Mouse (Mus musculus): ENCODE measurements at regions not wholly inside any gene's neighbourhood (a gene's known extent, or its start where the extent isn't known, plus 50 kb on each side); places are given as distances from the start of the nearest gene placed in this dataset.

DNA sequence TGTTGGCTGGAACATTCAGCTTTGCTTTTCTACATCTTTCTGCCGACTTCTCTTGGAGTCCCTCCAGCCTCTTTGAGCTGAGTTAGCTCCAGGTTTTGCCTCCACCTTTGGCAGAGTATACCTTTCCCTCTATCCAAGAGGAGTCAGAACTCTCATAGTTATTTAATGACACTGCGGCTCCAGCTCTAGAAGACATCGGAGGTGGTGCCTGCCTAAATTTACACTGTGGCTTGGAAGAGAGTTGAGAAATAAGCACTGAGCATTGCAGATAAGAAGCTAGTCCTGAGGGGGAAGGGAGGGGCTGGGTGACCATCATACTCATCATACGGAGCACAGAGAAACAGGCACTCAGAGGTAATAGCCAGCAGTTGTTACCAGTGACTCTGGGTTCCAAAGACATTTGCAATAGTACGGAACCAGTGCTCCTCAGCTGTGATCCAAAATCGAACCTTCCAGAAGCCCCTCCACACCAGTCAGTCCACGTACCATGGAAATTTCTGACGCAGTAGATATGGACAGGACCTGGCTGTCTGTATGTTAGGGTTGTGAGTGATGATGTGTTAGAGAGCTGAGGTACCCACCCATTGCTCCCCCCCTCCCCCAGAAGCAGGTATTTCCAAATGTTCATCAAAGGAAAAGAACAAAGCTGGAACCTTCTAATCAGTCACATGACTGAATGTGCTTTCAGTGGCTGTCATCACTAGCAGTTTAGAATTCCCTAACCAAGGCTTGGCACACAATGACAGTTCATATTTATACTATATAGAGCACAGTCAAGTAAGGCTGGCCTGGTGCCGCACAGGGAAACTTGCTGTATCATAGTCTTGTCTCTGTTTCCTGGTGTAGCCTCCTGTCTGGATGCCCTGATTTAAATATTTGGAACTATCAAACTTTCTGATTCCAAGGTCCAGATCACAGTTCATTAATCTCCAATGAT lies 120.2 kb upstream of the Mpp6 start:
- peak; percentile 64 for DNase-seq (ENCODE audit: low read depth, low spot score)

DNA sequence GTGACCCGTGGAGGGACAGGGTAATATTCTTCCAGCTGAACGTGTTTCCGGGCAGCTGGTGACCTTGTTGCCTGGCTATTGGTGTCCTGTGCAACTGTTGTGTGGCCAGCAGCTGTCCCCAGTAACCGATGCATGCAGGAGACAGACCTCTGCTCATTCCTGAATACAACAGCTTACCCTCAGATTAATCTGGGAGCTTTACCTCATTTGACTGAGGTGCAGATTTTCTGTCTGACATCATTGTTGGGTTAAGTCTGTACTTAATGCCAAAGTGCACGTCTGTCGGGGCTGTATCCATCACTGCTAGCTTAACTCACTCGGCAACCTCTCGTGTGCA lies 119.6 kb upstream of the Mpp6 start:
- no peak for DNase-seq (ENCODE audit: low read depth, low spot score)

DNA sequence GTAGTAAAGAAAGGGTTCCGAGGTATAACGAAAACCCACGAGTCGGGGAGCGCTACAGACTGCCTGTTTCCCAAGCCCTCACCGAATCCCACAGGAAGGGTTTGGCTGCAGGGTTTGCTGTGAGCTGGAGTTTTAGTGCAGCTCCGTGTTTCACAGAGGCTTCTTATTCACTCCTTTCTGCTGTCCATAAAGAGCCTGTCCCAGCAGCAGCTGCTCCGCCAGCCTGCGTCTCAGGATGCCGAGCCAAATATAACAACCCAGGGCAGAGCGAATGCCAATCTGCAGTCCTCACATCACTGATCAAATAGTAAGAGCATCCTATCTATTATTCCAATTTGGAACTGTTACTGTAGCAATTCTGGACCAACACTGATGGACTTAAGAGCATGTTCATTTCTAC lies 110.7 kb upstream of the Mpp6 start:
- DNase-seq (ENCODE audit: low read depth, low spot score): no peak

GRCm38 (mm10) chr6:50008074-50008473 lies 102.0 kb upstream of the Mpp6 start:
- no peak for DNase-seq (ENCODE audit: low read depth, low spot score)

DNA sequence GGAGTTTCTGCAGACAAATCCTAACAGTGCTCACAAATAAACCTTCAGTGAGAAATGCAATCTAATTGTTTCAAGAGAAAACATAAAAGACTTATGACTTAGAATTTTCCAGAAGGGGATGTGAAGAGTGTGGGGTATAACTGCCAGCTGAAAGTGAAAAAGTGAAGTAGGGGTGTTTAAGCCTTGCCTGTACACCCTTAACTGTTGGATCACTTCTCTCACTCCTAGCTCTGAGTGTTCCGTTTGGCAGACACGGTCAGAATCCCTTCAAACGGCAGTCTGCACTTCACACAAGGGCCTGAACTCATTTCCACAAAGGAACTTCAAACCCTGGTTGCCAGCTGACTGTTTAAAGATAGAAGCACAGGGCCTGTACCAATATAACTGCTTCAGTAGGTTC lies 101.2 kb upstream of the Mpp6 start:
- peak; percentile 12 for DNase-seq (ENCODE audit: low read depth, low spot score)

- DNase-seq (ENCODE audit: low read depth, low spot score): no peak
Measured at GRCm38 (mm10) chr6:50009339-50009738, 100.7 kb upstream of the Mpp6 start.

DNA sequence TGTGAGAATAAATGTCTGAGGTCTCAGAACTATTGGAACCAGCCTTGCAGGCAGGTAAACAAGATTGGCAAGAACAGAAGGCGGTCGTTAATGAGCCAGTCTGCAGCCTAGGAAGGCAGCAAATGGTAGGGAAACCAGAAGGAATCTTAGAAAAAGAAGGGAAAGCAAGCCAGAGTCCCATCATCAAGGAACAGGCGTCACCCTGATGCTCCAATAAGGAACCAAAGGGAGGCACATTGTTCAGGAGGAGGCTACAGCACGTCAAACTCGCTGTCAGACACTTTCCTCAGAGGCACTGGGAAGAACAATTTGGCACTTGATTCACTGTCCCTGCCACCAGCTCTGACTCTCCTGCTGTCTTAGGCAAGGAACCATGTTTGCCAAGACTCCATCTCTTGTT lies 100.2 kb upstream of the Mpp6 start:
- DNase-seq (ENCODE audit: low read depth, low spot score): no peak

DNA sequence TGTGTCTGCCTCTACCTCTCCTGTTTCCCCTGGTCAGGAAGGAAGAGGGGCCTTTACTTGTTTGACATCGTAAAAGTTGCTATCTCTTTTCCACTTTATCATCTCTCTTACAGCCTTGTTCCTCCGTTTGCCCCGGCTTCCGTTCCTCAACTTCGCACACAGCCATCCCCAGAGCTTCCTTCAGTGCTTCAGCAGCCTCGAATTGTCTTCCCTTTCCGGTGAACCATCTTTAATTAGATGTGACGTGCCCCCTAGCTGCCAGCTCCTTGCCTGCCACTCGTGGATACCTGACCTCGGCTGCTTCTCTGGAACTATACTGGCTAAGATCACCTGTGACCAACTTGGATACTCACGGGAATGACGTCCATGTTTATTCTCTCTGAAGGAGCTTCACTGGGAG lies 99.0 kb upstream of the Mpp6 start:
- no peak for DNase-seq (ENCODE audit: low read depth, low spot score)

DNA sequence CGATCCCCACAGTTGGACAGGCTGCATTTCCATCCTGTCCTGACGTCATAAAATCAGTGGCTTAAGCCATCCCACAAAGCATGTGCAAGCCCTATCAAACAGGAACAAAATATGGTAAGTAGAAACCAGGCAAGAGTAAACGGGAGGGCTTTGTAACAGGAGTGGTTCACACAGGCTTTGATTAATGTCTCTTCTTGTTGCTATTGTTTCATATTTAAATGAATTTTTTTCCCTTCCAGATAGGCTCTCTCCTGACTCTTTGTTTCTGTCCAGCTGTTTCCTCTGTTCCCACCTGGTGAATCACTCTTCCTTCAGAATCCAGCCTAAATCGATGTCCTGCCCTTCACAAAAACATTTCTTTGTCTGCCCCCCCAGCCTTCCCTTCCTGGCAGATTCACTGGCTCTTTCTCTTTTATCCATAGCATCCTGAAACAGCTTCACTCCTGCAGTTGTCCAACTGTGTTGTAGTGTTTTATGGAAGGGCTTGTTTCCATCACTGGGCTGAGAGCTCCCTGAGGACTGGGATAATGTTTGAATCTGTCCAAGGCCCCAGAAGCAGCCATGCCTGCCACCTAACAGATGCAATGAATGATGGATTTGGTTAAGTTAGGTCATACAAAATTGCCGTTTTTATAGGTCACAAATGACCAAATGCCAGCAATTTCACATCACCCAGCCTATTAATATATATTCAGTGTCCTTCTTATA lies 98.1 kb upstream of the Mpp6 start:
- no peak for DNase-seq (ENCODE audit: low read depth, low spot score)

DNA sequence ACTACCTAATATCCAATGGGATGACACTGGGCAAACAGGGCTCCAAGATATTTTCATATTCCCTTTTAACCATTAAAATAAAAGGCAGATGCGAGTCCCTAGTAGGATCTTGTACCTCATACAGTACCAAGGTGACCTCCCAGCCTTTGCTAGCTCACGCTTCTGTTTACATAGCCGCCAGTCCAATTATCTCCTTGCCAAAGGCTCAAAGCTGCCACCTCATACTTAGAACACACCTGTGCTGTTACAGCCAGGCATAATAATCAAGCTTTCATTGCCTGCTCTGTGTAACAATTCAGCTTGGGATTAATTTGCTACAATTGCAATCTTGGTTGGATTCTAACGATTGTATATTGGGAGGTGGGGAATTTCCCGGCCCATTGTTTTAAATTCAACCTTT lies 97.0 kb upstream of the Mpp6 start:
- DNase-seq (ENCODE audit: low read depth, low spot score): no peak

- DNase-seq (ENCODE audit: low read depth, low spot score): no peak
Measured at GRCm38 (mm10) chr6:50013842-50014241, 96.2 kb upstream of the Mpp6 start.

DNA sequence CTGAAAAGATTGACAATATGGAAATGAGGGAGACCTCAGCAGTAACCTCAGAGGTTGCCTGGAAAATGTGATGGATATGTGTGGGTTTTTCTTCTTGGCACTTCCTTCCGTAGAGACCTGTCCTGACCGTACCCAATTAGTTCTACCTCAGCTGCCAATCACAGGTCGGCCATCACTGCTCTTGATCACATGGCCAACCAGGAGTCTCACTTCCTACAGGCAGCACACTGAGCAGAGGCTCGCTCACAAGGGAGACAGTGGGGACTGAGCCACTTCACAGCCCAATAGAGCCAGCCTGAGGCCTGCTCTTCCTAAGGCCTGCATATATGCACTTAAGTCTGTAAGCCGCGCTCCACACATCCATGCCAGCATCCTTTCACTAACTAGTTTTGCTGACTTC lies 82.1 kb upstream of the Mpp6 start:
- no peak for DNase-seq (ENCODE audit: low read depth, low spot score)

DNA sequence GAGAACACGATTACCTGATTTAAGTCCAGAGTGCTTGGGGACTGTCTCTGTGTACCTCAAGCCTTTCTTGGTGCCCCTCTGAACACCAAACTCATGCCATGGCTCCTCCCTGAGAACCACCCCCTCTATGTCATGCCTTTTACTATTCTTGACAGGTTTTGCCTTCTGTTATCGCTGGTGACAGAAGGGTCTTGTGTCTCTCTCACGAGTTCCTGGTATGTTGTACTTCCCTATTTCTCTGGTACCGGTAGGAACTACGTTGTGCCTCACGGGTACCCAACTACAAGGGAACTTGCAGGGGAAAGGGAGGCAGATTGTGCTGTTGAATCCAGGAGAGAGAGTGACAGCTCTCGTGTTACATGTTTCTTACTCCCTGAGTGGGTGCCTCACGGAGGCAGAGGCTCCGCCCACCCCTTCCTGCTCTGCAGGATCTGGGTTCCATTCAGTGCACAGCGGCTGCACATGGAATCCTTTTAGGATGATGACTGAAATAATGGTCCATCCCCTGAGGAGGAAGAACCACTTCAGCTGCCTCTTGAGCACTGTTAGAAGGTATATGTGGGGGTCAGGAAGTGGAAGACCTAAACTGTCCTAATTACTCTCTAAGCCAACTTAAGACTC lies 80.0 kb upstream of the Mpp6 start:
- peak; percentile 17 for DNase-seq (ENCODE audit: low read depth, low spot score)

DNA sequence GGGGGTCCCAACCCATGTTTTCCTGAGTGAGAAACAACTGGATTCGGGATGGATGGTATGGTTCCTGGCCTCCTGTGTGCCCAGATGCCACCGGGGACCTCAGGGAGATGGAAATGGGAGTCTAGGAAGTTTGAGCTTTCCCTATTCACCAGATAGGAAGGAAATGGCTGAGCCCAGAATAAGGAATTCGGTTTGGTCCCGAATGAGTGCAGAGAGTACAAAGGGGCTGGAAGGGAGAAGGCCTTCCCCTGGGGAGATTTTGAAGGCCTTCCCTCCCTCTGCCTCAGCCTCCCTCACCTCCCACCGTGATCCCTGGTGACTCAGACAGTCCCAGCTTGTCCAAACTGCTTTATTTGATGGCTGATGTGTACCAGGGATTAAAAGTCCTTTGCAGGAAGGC lies 78.7 kb upstream of the Mpp6 start:
- no peak for DNase-seq (ENCODE audit: low read depth, low spot score)

- DNase-seq (ENCODE audit: low read depth, low spot score): peak; percentile 18
Measured at GRCm38 (mm10) chr6:50032894-50033595, 77.0 kb upstream of the Mpp6 start.

- no peak for DNase-seq (ENCODE audit: low read depth, low spot score)
Measured at GRCm38 (mm10) chr6:50037614-50038013, 72.4 kb upstream of the Mpp6 start.

- no peak for DNase-seq (ENCODE audit: low read depth, low spot score)
Measured at GRCm38 (mm10) chr6:50038369-50038768, 71.7 kb upstream of the Mpp6 start.

- DNase-seq (ENCODE audit: low read depth, low spot score): no peak
Measured at GRCm38 (mm10) chr6:50041044-50041443, 69.0 kb upstream of the Mpp6 start.

DNA sequence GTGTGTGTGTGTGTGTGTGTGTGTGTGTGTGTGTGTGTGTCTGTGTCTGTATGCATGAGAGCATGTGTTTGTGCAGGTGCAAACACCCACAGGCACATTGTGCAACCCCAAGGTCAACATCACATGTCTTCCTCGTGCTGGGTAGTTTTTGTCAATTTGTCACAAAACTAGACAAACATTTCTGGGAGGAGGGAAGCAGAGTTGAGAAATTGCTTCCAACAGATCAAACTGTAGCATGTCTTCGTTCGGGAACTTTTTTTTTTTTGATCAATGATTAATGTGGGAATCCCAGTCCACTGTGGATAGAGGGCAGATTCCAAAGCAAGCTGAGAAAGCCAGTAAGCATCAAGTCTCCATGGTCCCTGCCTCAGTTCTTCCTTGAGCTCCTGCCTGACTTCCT lies 67.9 kb upstream of the Mpp6 start:
- DNase-seq (ENCODE audit: low read depth, low spot score): no peak

- no peak for DNase-seq (ENCODE audit: low read depth, low spot score)
Measured at GRCm38 (mm10) chr6:50044165-50044564, 65.9 kb upstream of the Mpp6 start.

GRCm38 (mm10) chr6:50046721-50047120 lies 63.3 kb upstream of the Mpp6 start:
- no peak for DNase-seq (ENCODE audit: low read depth, low spot score)

GRCm38 (mm10) chr6:50052416-50052815 lies 57.6 kb upstream of the Mpp6 start:
- no peak for DNase-seq (ENCODE audit: low read depth, low spot score)

All from brain, adult 2 months (tissue).